23 mouse cellular contexts compared by ENCODE assay signal in the genomic region with DNA sequence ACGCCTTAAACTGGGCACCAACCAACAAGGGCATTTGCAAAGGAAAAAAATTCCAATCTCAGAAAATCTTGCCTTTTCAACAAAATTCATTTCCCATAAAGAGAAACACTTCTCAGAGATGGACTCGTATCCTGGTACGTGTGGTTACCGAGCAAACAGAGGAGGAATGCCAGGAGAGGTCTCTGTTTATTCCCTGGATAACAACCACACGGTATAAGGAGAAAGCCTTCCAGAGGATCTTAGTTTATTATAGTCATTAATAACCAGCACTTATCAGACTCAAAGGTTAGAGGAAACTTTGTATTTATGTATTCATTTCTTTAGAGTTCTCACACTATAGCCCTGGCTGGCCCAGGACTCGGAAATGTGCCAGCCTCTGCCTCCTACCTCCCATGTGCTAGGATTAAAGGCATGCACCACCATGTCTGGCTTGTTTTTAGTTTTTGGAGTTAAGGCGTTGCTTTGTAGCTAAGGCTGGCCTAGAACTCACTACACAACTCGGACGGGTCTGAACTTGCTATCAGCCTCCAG. TPM values are rescaled to one million over a fixed set of nuclear protein-coding genes. Genes with fewer than 3 reads are reported as not detected.
A peak's percentile ranks its signal among the peaks of the same experiment; 100 is the strongest.
DNase-seq lines count a peak whose midpoint lies in the region; ATAC-seq and TF ChIP-seq lines count a peak whose summit lies in the region.
"Had no signal": no experiment of that assay in that cellular context is flagged by ENCODE, and none has a peak within 500 bp of the region (broad histone marks: within the 10 kb centered on the region; RNA-seq: fewer than 3 reads in every experiment).

No protein-coding gene starts in this region.

- 77% methylated on average over 9 of the region's 9 CpGs for WGBS in lung, embryonic 14.5 days
- 70% methylated on average over 9 of the region's 9 CpGs for WGBS in intestine, embryonic 15.5 days
- WGBS in small intestine, adult 2 months, result 31% methylated on average over 9 of the region's 9 CpGs

- H3K4me3 ChIP-seq in lung, embryonic 14.5 days (ENCODE audit: low read depth, low read length), result no peak overlapping the region
- H3K4me3 ChIP-seq in intestine, embryonic 15.5 days (replicated peaks), result no peak overlapping the region
- H3K4me3 ChIP-seq in small intestine, adult 2 months (ENCODE audit: low read depth, low read length), result no peak overlapping the region
- H3K4me3 ChIP-seq: heart, embryonic 13.5 days had no signal

- H3K27me3 ChIP-seq in lung, embryonic 14.5 days (ENCODE audit: insufficient read depth, low read length), result no peaks in the 10 kb centered on the region
- no peaks in the 10 kb centered on the region for H3K27me3 ChIP-seq in intestine, embryonic 15.5 days (replicated peaks)
- H3K27me3 ChIP-seq in small intestine, adult 2 months (ENCODE audit: control insufficient read depth, insufficient read depth, low read length), result no peaks in the 10 kb centered on the region
- H3K27me3 ChIP-seq: heart, embryonic 13.5 days had no signal

- TF ChIP-seq POLR2A in small intestine, adult 2 months (IDR thresholded peaks at IDR 0.05; ENCODE audit: low read depth, low read length), result no peak

- no peak for ATAC-seq in lung, embryonic 14.5 days (ENCODE audit: insufficient read depth)
- ATAC-seq in intestine, embryonic 15.5 days, result peak; percentile 35
- ATAC-seq in megakaryocyte, adult 5-6 weeks (ENCODE audit: poor library complexity, severe bottlenecking), result no peak
- ATAC-seq: activated CD4-positive, CD25-positive, alpha-beta regulatory T cell, adult 4 months had no signal

- H3K4me2 ChIP-seq in lung, embryonic 14.5 days, result no peak overlapping the region
- no peak overlapping the region for H3K4me2 ChIP-seq in intestine, embryonic 15.5 days (replicated peaks)
- H3K4me2 ChIP-seq: heart, embryonic 13.5 days; liver, embryonic 11.5 days had no signal

- no peaks in the 10 kb centered on the region for H3K4me1 ChIP-seq in lung, embryonic 14.5 days (ENCODE audit: insufficient read depth)
- 0 out of 2 replicates have a peak, but pooled peaks cover 1% of the 10 kb centered on the region for H3K4me1 ChIP-seq in intestine, embryonic 15.5 days (replicated peaks)
- peaks cover 15% of the 10 kb centered on the region for H3K4me1 ChIP-seq in small intestine, adult 2 months (ENCODE audit: control insufficient read depth, insufficient read depth, insufficient read length, low read length)

- H3K27ac ChIP-seq in lung, embryonic 14.5 days (ENCODE audit: low read depth), result no peak overlapping the region
- no peak overlapping the region for H3K27ac ChIP-seq in intestine, embryonic 15.5 days
- H3K27ac ChIP-seq in small intestine, adult 2 months (ENCODE audit: insufficient read depth, low read depth, low read length), result peak overlapping the region; percentile 79
- H3K27ac ChIP-seq: heart, embryonic 13.5 days had no signal

- DNase-seq in heart, adult 11 months, result peak; percentile 53
- DNase-seq in heart, postnatal 4 days, result no peak
- peak; percentile 9 for DNase-seq in lung, embryonic 14.5 days
- no peak for DNase-seq in lung, postnatal 4 days
- no peak for DNase-seq in ovary, postnatal 36 days (ENCODE audit: low spot score)
- DNase-seq: adrenal gland, postnatal 10 days; cerebellum, adult 11 months; cerebellum, postnatal 14 days; embryo, embryonic 11 days; gastrocnemius, postnatal 10 days; heart, adult 18-20 months; kidney, adult 18-20 months; kidney, postnatal 10 days; lung, adult 18-20 months; right cerebral cortex, adult 18-20 months; thymus, adult 2 months had no signal

- no peaks in the 10 kb centered on the region for H3K9me3 ChIP-seq in lung, embryonic 14.5 days (ENCODE audit: low read depth, low read length)
- H3K9me3 ChIP-seq in intestine, embryonic 15.5 days, result no peaks in the 10 kb centered on the region
- H3K9me3 ChIP-seq: G1E; heart, embryonic 13.5 days had no signal

- no peak for TF ChIP-seq CTCF in lung, embryonic 14.5 days (IDR thresholded peaks at IDR 0.05; ENCODE audit: low read depth)
- TF ChIP-seq CTCF in small intestine, adult 2 months (IDR thresholded peaks at IDR 0.05; ENCODE audit: extremely low read depth, insufficient read length, insufficient replicate concordance, low read depth, low read length), result no peak

- peaks cover 39% of the 10 kb centered on the region; the same call in 1 of the 2 replicates for H3K36me3 ChIP-seq in lung, embryonic 14.5 days (ENCODE audit: insufficient read depth)
- H3K36me3 ChIP-seq in intestine, embryonic 15.5 days, result peaks cover 2% of the 10 kb centered on the region; the same call in 1 of the 2 replicates
- peaks cover 20% of the 10 kb centered on the region for H3K36me3 ChIP-seq in small intestine, adult 2 months (ENCODE audit: control insufficient read depth, insufficient read depth, low read length)

- no peak overlapping the region for H3K9ac ChIP-seq in lung, embryonic 14.5 days
- H3K9ac ChIP-seq in intestine, embryonic 15.5 days, result no peak overlapping the region
- H3K9ac ChIP-seq: heart, embryonic 13.5 days had no signal

RNA-seq across cellular contexts. Expression of gene Lrpprc, which starts 42.4 kb away (rescaled TPM):
- 100 to 1,000 TPM; 146 to 149 TPM for total RNA-seq in heart, postnatal 4 days (2021)
- polyA plus RNA-seq in lung, embryonic 14.5 days (2014; fragmentation: Nextera tagmentation; extraction: Ambion mirVana), result 47.7 and 48.6 TPM in 2 replicates
- 56.7 and 57.0 TPM in 2 replicates for polyA plus RNA-seq in intestine, embryonic 15.5 days (2015; fragmentation: Nextera tagmentation; extraction: Ambion mirVana)
- polyA plus RNA-seq in small intestine, adult 2 months (2012; rRNA removed), result 2.7 and 4.7 TPM in 2 replicates
- 17.5 and 18.2 TPM in 2 replicates for total RNA-seq in megakaryocyte, adult 5-6 weeks (2015)
- 32.5 and 34.3 TPM in 2 replicates for total RNA-seq in megakaryocyte, adult 5-6 weeks (2017)

Comparison
In these comparisons a context has a peak if more than half of its experiments do, and no peak if none do; other contexts are left out.
1. DNase-seq: peak in heart, adult 11 months (single experiment) and lung, embryonic 14.5 days (single experiment); none in heart, postnatal 4 days (single experiment), lung, postnatal 4 days (0 of 2) and ovary, postnatal 36 days (single experiment).